Mouse (Mus musculus) thymus, adult 2 months (tissue): ENCODE measurements at regions not wholly inside any gene's neighbourhood (a gene's known extent, or its start where the extent isn't known, plus 50 kb on each side); places are given as distances from the start of the nearest gene placed in this dataset.

Experiments used
- DNase-seq: peaks from one replicate; pipeline ENCODE4 v3.0.0; 2021
- H3K27ac ChIP-seq: fragments of 200-500 bp; 2 replicates; pipeline ENCODE4 v1.5.1; 2012; ENCODE audit warnings: low read length, control low read depth; ENCODE audit not compliant: control insufficient read depth, insufficient read depth
- H3K27me3 ChIP-seq: fragments of 200-500 bp; 2 replicates; pipeline ENCODE4 v1.6.1; 2012; ENCODE audit warnings: mild to moderate bottlenecking, low read length, moderate library complexity, mixed read lengths; ENCODE audit not compliant: control insufficient read depth, insufficient read depth
- H3K36me3 ChIP-seq: fragments of 200-500 bp; 2 replicates; pipeline ENCODE4 v1.6.1; 2012; ENCODE audit warnings: mild to moderate bottlenecking, low read length, moderate library complexity; ENCODE audit not compliant: control insufficient read depth, insufficient read depth
- H3K4me1 ChIP-seq: fragments of 200-500 bp; replicated peaks from 2 replicates; pipeline ENCODE4 v1.6.1; 2012; ENCODE audit warnings: low read length; ENCODE audit not compliant: control insufficient read depth, insufficient read depth
- H3K4me3 ChIP-seq: fragments of 200-500 bp; 2 replicates; pipeline ENCODE4 v1.5.1; 2012; ENCODE audit warnings: mild to moderate bottlenecking, low read length, control low read depth, moderate library complexity; ENCODE audit not compliant: control insufficient read depth, insufficient read depth
- CTCF ChIP-seq: fragments of 200-500 bp; IDR thresholded peaks from 2 replicates; pipeline ENCODE4 v1.5.1; 2012; ENCODE audit warnings: mild to moderate bottlenecking, control low read depth, low read length, moderate library complexity, borderline replicate concordance; ENCODE audit not compliant: control insufficient read depth, poor library complexity, insufficient read depth; ENCODE audit errors: extremely low read depth
- POLR2A ChIP-seq: fragments of 200-500 bp; IDR thresholded peaks from 2 replicates; pipeline ENCODE4 v1.6.1; 2012; ENCODE audit warnings: mild to moderate bottlenecking, low read length, control low read depth, moderate library complexity; ENCODE audit not compliant: control insufficient read depth, poor library complexity, insufficient read depth; ENCODE audit errors: extremely low read depth
- WGBS: fragments of 180-500 bp; shearing (Covaris S2); methylation state at CpG from one replicate; pipeline ENCODE4 v1.1.7; 2018; 5-methylcytosine and 5-hydroxymethylcytosine counted together

DNA sequence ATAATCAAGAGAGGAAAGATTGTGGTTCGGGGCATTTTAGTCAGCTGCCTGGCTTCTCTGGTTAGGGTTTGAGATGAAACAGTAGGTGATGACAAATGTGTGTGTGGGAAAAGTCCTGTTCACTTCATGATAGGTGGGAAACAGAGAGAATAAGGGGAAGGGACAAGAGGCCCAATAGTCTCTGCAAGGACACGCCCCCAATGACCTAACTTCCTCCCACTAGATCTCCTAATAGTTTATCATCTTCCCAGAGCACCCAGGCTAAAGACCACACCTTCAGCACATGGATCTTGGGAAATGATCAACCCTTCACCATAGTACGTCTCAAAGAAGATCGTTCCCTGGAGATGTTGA, 484.3 kb upstream of the Kazn start:
- WGBS, result 91% methylated on average over 4 of the region's 4 CpGs
- TF ChIP-seq POLR2A, result no peak
- no peak for TF ChIP-seq CTCF
- no peak for DNase-seq

DNA sequence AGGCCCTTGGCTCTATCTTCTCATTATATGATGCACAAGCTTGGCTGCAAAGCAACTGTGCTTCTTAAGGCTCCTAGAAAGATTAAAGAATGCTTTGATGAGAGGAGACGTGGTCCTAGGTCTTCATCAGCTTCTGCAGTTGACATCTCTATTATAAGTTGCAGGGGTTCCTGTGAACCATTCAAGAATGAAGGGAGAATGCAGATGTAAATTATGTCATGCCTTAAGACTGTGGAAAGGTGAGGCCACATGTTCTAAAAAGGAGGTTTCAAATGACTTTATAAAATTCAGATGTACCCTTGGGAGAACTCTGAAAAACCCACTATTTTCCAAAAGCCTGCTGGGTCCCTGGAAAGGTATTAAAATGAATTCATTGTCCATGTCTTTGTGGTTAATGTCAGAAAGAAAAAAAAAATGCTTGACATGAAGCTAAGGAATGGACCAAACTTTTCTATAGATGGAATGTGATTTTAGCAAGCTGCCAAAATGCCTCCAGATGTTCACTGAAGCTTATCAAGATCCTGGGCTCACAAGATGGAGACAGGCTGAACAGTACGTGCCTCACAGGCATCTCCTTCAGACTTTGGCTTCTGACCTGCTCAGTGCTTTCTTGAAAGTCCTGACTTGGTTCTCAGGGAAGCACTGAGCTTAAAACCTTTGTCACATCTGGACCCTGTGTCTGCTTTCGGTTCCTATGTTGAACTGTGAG, 483.8 kb upstream of the Kazn start:
- no peaks in the 10 kb centered on the region for H3K4me1 ChIP-seq
- DNase-seq, result no peak
- WGBS, result 83% methylated on average over 3 of the region's 3 CpGs
- TF ChIP-seq CTCF (no peak), POLR2A (no peak)
- no peaks in the 10 kb centered on the region for H3K27me3 ChIP-seq
- no peak overlapping the region for H3K27ac ChIP-seq
- H3K4me3 ChIP-seq, result no peak overlapping the region
- no peaks in the 10 kb centered on the region for H3K36me3 ChIP-seq

More for the DNA sequence above, 484.3 kb upstream of the Kazn start:
- no peaks in the 10 kb centered on the region for H3K36me3 ChIP-seq
- no peak overlapping the region for H3K4me3 ChIP-seq
- H3K27me3 ChIP-seq, result no peaks in the 10 kb centered on the region
- no peak overlapping the region for H3K27ac ChIP-seq
- no peaks in the 10 kb centered on the region for H3K4me1 ChIP-seq

DNA sequence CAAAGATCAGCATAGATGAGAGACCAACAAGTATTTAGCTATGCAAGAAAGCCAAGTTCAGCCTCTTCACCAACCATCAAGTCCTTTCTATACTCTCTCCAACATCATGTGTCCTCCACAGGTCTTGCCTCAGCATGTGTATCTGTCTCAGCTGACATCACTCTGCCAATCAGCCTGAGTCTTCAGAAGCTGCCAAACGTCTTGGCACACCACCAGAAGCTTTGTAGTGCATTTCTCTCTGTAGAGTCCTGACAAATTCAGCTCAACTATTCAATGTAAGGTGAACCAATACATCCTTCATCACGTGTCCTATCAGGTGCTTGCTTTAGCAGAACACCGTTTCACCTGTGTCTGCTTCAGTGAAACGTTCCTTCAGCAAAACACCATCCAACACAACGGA, 462.4 kb upstream of the Kazn start:
- no peak for DNase-seq
- 86% methylated on average over 5 of the region's 5 CpGs for WGBS
- no peak for TF ChIP-seq POLR2A
- TF ChIP-seq CTCF, result no peak
- Histone ChIP-seq H3K4me3 (no peak overlapping the region), H3K36me3 (no peaks in the 10 kb centered on the region), H3K4me1 (no peaks in the 10 kb centered on the region), H3K27ac (no peak overlapping the region), H3K27me3 (no peaks in the 10 kb centered on the region)

DNA sequence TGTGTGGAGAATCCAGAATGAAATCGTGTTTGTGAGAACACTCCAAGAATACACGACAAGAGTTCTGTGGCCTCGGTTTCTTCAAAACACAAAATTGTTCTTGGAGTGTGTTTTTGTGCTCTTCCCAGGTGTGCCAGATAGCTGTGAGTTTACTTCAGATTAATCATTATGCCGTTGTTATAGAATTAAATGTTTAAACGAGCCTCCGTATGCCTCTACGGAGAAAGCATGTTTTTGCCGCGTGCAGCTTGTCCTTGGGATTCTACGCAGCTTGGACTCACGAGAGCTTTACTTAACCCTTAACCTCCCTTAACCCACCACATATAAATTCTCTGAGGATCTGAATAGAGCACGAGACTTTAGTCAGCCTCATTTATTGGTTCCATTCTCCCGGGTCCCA, 455.7 kb upstream of the Kazn start:
- H3K27me3 ChIP-seq, result no peaks in the 10 kb centered on the region
- TF ChIP-seq POLR2A (no peak), CTCF (no peak)
- DNase-seq, result no peak
- H3K27ac ChIP-seq, result no peak overlapping the region
- no peak overlapping the region for H3K4me3 ChIP-seq
- WGBS, result 91% methylated on average over 13 of the region's 13 CpGs
- no peaks in the 10 kb centered on the region for H3K4me1 ChIP-seq
- H3K36me3 ChIP-seq, result no peaks in the 10 kb centered on the region

DNA sequence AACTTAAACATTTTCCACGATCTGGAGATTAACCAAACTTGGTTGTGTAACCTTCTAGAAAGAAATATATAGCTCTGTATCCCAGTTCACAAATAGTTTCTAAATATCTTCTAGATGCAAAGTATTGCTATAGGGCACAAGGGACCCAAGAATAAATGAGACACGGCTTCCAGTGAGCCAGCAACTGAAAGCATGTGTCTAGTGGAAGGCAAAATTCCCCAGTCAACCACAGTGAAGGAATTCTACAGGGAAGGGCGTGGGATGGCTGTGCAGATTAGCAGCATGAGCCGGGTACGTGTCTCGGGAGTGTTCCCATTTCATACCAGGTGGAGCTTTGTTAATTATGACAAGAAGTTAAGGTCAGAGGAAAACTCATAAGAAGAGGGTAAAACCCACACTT, 449.0 kb upstream of the Kazn start:
- H3K27ac ChIP-seq, result no peak overlapping the region
- WGBS, result 89% methylated on average over 6 of the region's 6 CpGs

DNA sequence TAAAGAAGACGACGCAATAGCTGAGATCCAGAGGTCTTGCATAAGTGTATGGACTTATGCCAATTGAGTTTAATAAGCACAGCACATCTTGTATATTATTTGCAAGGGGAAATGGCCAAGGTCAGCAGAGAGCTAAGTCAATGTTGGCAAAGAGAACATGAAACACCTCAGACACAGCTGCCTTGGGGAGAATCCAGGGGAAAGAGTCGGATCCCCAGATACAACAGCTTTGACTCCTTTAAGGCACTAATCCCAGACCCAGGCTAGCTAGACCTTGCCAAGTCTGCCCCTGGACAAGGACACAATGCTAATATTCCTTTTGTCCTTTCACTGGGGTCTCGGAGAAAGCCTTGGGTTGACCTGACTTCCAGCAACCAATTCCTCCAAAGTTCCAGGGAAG, 438.2 kb upstream of the Kazn start:
- Histone ChIP-seq H3K4me1 (no peaks in the 10 kb centered on the region), H3K4me3 (no peak overlapping the region), H3K27ac (no peak overlapping the region), H3K36me3 (no peaks in the 10 kb centered on the region), H3K27me3 (no peaks in the 10 kb centered on the region)
- WGBS, result 97% methylated on average over 4 of the region's 4 CpGs
- no peak for TF ChIP-seq POLR2A
- no peak for TF ChIP-seq CTCF
- DNase-seq, result no peak

More for the DNA sequence above, 449.0 kb upstream of the Kazn start:
- Histone ChIP-seq H3K4me3 (no peak overlapping the region), H3K27me3 (no peaks in the 10 kb centered on the region), H3K4me1 (no peaks in the 10 kb centered on the region), H3K36me3 (no peaks in the 10 kb centered on the region)
- TF ChIP-seq CTCF, result no peak
- no peak for TF ChIP-seq POLR2A
- no peak for DNase-seq

DNA sequence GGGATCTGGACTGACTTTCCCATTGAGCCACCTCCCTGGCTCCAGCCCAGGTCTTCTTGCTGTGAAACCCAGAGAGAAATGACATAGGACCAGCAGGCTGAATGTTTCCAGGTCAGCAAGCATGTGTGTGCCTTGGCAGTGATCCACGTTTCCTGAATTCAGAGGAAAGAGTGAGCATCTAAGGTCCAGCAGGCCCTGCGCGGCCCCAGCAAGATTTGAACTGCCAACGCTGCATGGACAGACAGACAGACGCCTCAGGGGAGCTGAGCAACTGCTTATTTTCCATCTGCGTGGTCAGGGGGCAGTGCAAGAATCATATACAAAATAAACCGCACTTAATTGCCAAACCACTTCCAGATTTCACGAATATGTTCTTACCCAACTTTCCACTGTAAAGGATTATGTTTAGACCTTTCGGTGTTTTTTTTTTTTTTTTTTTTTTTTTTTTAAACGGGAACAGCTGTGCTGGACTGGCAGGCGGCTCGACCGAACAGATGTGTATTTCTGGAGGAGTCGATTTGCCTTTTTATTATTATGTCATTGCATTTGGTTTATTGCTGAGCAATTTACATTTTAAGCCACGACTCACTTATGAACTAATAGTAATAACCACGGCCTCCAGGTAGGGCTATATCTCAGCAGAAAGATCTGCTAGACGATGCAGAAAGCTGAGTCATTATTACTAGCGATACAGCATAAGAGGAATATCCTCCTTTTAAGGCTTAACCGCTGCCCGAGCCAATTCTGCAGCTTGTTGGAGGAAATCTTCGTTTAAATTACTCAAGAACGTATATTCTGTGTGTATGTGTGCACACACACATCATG, 435.7 kb upstream of the Kazn start:
- Histone ChIP-seq H3K4me3 (no peak overlapping the region), H3K4me1 (no peaks in the 10 kb centered on the region), H3K27me3 (no peaks in the 10 kb centered on the region), H3K36me3 (no peaks in the 10 kb centered on the region), H3K27ac (no peak overlapping the region)
- TF ChIP-seq POLR2A (no peak), CTCF (no peak)
- 86% methylated on average over 22 of the region's 22 CpGs for WGBS
- no peak for DNase-seq
